Mouse (Mus musculus) megakaryocyte, adult 5-6 weeks (primary cell): Measurements from ENCODE around the gene Nfasc. TPM values are rescaled to one million over a fixed set of nuclear protein-coding genes. Genes with fewer than 3 reads are reported as not detected.
A peak's percentile ranks its signal among the peaks of the same experiment; 100 is the strongest.

Experiments used
- ATAC-seq: 2 replicates; pipeline ENCODE4 v1.8.0; 2016; ENCODE audit warnings: mild to moderate bottlenecking, inconsistent platforms; ENCODE audit not compliant: poor library complexity, severe bottlenecking
- total RNA-seq, 2 experiments: library from RNA; stranded (forward) in 1 of 2; stranded (reverse) in 1 of 2; fragments of 153-499, 151-499 nt in 1 of 2; fragments of 221-1000, 200-1000 nt in 1 of 2; gene quantifications; 2 replicates each; pipeline versions ENCODE4 v1.2.3 to v1.2.4; 2015 to 2017

Gene Nfasc
- total RNA-seq (2015) = not detected in 2 replicates
- total RNA-seq (2017) = not detected in 2 replicates

GRCm38 (mm10) chr1:132741175-132741997 is at the start of gene Nfasc:
Gene Nfasc, minus strand, starts transcription at chr1:132741797.
- ATAC-seq = no peak

- ATAC-seq = peak; percentile 91
Observed at GRCm38 (mm10) chr1:132791049-132791448, 49.5 kb upstream of the Nfasc start.

- ATAC-seq = no peak
Observed at GRCm38 (mm10) chr1:132786866-132787265, 45.3 kb upstream of the Nfasc start.

GRCm38 (mm10) chr1:132781607-132782445 is 40.2 kb upstream of the Nfasc start:
- no peak for ATAC-seq

- ATAC-seq = no peak
Observed at GRCm38 (mm10) chr1:132780961-132781360, 39.4 kb upstream of the Nfasc start.

GRCm38 (mm10) chr1:132780254-132780653 is 38.7 kb upstream of the Nfasc start:
- ATAC-seq = no peak

- ATAC-seq = no peak
Observed at GRCm38 (mm10) chr1:132774959-132775358, 33.4 kb upstream of the Nfasc start.

GRCm38 (mm10) chr1:132771377-132771776 is 29.8 kb upstream of the Nfasc start:
- peak; percentile 38; the same call in 1 of the 2 replicates for ATAC-seq

GRCm38 (mm10) chr1:132769559-132769958 is 28.0 kb upstream of the Nfasc start:
- no peak for ATAC-seq

GRCm38 (mm10) chr1:132767422-132767821 is 25.8 kb upstream of the Nfasc start:
- peak; percentile 78 for ATAC-seq

- ATAC-seq = no peak
Observed at GRCm38 (mm10) chr1:132765887-132766651, 24.5 kb upstream of the Nfasc start.

GRCm38 (mm10) chr1:132765222-132765621 is 23.6 kb upstream of the Nfasc start:
- no peak for ATAC-seq

- ATAC-seq = no peak
Observed at GRCm38 (mm10) chr1:132759390-132759789, 17.8 kb upstream of the Nfasc start.

GRCm38 (mm10) chr1:132758656-132759370 is 17.2 kb upstream of the Nfasc start:
- peak; percentile 83 for ATAC-seq

- no peak for ATAC-seq
Observed at GRCm38 (mm10) chr1:132755211-132755610, 13.6 kb upstream of the Nfasc start.

GRCm38 (mm10) chr1:132749217-132749884 is 7.8 kb upstream of the Nfasc start:
- ATAC-seq = no peak

GRCm38 (mm10) chr1:132746302-132746701 is 4.7 kb upstream of the Nfasc start:
- ATAC-seq = no peak

- no peak for ATAC-seq
Observed at GRCm38 (mm10) chr1:132745636-132746035, 4.0 kb upstream of the Nfasc start.

GRCm38 (mm10) chr1:132739077-132739521 is 2.5 kb downstream of the Nfasc start:
- ATAC-seq = no peak

- ATAC-seq = no peak
Observed at GRCm38 (mm10) chr1:132736171-132736570, 5.4 kb downstream of the Nfasc start.
